Mouse (Mus musculus): ENCODE results near the gene Krtap3-1.

DNA sequence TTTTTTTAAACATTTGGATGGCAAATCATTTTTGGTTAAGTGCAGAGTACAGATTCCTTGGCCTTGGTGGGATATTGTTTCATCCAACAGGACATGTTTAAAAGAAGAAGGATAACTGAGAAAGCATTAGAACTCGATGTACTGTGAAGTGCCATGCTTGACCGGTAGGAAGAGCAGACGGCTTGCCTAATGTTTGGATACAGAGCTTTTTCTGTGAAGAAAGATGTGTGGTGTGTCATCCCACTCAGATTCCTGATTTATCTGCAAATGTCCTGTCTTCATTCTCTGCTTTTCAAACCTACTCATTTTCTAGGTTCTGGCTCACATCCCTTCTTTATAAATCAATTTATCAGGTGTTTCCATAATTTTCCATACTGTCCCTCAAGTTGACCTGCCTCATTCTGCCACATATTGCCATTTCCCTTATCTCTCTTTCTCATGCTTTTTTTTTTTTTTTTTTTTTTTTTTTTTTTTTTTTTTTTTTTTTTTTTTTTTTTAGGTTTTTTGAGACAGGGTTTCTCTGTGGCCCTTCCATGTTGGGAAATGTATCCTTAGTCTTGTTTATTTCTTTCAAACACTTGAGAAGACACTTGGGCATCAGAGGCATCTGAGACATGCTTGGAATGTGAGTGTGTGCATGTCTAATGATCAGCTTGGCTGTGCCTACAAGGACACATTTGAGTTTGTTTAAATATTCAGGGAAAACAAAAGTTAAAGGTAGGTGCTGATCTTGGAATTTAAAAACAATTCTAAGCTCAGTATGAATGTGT lies 8.3 kb downstream of the Krtap3-1 start:
- TF ChIP-seq CTCF (IDR thresholded peaks at IDR 0.05; ENCODE audit: low read depth) (no peak), EP300 (IDR thresholded peaks at IDR 0.05; ENCODE audit: low read depth) (no peak)

Measured in liver, embryonic 14.5 days (tissue).